In the genomic region with DNA sequence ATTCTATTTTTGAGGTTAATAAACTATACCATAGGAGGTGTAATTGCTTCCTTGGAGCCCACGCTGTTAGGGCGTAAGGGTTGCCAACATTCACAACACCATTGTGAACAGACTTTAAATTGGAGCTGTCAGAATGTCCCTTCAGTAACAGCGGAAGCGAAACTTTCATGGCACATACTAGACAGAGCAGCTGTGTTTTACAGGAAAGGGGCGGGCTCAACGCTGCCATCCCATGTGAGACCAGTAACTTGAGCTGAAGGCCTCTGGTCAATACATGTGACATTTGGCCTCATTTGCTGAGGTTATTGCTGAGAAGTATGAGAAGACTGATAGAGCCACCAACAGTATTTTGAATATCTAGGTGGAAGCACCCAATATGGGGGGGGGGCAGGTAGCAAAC, we compare ENCODE assay signal across 28 mouse cellular contexts.
DNase-seq lines count a peak whose midpoint lies in the region; ATAC-seq lines count a peak whose summit lies in the region.
"Had no signal": no experiment of that assay in that cellular context is flagged by ENCODE, and none has a peak within 500 bp of the region (broad histone marks: within the 10 kb centered on the region; RNA-seq: fewer than 3 reads in every experiment).

No protein-coding gene starts in this region.

- peak; percentile 7 for DNase-seq in layer of hippocampus, adult 11-12 months (ENCODE audit: low spot score)
- no peak for DNase-seq in layer of hippocampus, adult 18-20 months (ENCODE audit: low spot score in 2 of 2)
- DNase-seq in splenic B cell, adult 2 months (ENCODE audit: low read depth, low spot score): peak; percentile 48
- DNase-seq in adrenal gland, postnatal 10 days: no peak
- DNase-seq in adrenal gland, adult 18-20 months (ENCODE audit: low spot score in 2 of 2): no peak
- DNase-seq: adrenal gland, adult 2 months; cerebellum, adult 8-10 months; cerebellum, postnatal 36 days; embryo, embryonic 11 days; gastrocnemius, adult 2 months; gastrocnemius, postnatal 36 days; heart, postnatal 36 days; kidney, postnatal 25 days; liver, postnatal 0 days; right cerebral cortex, adult 18-20 months; thymus, postnatal 14 days had no signal

- no peaks in the 10 kb centered on the region for H3K27me3 ChIP-seq in splenic B cell, adult 2 months (ENCODE audit: control insufficient read depth, insufficient read depth, low read length, poor library complexity, severe bottlenecking)
- H3K27me3 ChIP-seq: embryonic facial prominence, embryonic 12.5 days; hindbrain, embryonic 13.5 days; limb, embryonic 13.5 days; liver, embryonic 12.5 days; midbrain, embryonic 15.5 days; neural tube, embryonic 15.5 days had no signal

- no peaks in the 10 kb centered on the region for H3K36me3 ChIP-seq in splenic B cell, adult 2 months (ENCODE audit: control insufficient read depth, insufficient read depth, low read length, poor library complexity, severe bottlenecking)
- H3K36me3 ChIP-seq: embryonic facial prominence, embryonic 12.5 days; hindbrain, embryonic 13.5 days; limb, embryonic 13.5 days; liver, embryonic 12.5 days; midbrain, embryonic 10.5 days; midbrain, embryonic 15.5 days; neural tube, embryonic 15.5 days had no signal

- ATAC-seq in granulocyte monocyte progenitor cell, adult 5-6 weeks (replicated peaks; ENCODE audit: poor library complexity, severe bottlenecking): peak; percentile 37; the same call in 1 of the 2 replicates
- 0 out of 2 replicates have a peak, but pooled peaks have one; percentile 44 for ATAC-seq in neutrophil, adult 5-6 weeks (ENCODE audit: extremely low read depth, insufficient number of reproducible peaks, low FRiP score, poor library complexity, severe bottlenecking)
- ATAC-seq: forebrain, embryonic 16.5 days; intestine, postnatal 0 days; liver, embryonic 12.5 days; liver, postnatal 0 days; lung, postnatal 0 days; midbrain, embryonic 15.5 days had no signal

Comparison
In these comparisons a context has a peak if more than half of its experiments do, and no peak if none do; other contexts are left out.
1. DNase-seq: peak in layer of hippocampus, adult 11-12 months (single experiment) and splenic B cell, adult 2 months (single experiment); none in layer of hippocampus, adult 18-20 months (0 of 2), adrenal gland, postnatal 10 days (single experiment) and adrenal gland, adult 18-20 months (0 of 2).